Mouse (Mus musculus) neural tube, embryonic 11.5 days (tissue): ENCODE measurements around the gene Tep1. TPM values are rescaled to one million over a fixed set of nuclear protein-coding genes. Genes with fewer than 3 reads are reported as not detected.
A peak's percentile ranks its signal among the peaks of the same experiment; 100 is the strongest.
"Not testable (repeated sequence)": the region's sequence is repeated elsewhere in the genome, so short reads cannot be mapped to it uniquely, and the experiment has no call there.

Source experiments
- ATAC-seq: fragments of 200-750 bp; cut with Nextera tagmentation; 2 replicates; pipeline ENCODE4 v1.8.0; 2017; ENCODE audit warnings: moderate number of reproducible peaks, mild to moderate bottlenecking, moderate TSS enrichment, moderate library complexity; ENCODE audit not compliant: insufficient read depth, low FRiP score, low TSS enrichment
- DNase-seq: peaks from one replicate; pipeline ENCODE4 v3.0.0-alpha.2; 2015; ENCODE audit warnings: low spot score
- H3K27ac ChIP-seq: fragments of 300-500 bp; sonication (generic); 2 replicates; pipeline ENCODE4 v1.5.1; 2014; ENCODE audit warnings: low read depth, mild to moderate bottlenecking, low read length
- H3K27me3 ChIP-seq: fragments of 300-500 bp; sonication (generic); 2 replicates; pipeline ENCODE4 v1.6.1; 2014; ENCODE audit warnings: mild to moderate bottlenecking, low read length, mixed read lengths; ENCODE audit not compliant: control insufficient read depth, insufficient read depth
- H3K36me3 ChIP-seq: fragments of 300-500 bp; sonication (generic); 2 replicates; pipeline ENCODE4 v1.6.1; 2014; ENCODE audit warnings: mild to moderate bottlenecking, low read length, moderate library complexity, mixed read lengths; ENCODE audit not compliant: control insufficient read depth, insufficient read depth
- H3K4me1 ChIP-seq: fragments of 300-500 bp; sonication (generic); 2 replicates; pipeline ENCODE4 v1.6.1; 2014; ENCODE audit warnings: low read length, mixed read lengths; ENCODE audit not compliant: control insufficient read depth, insufficient read depth
- H3K4me2 ChIP-seq: fragments of 300-500 bp; sonication (generic); 2 replicates; pipeline ENCODE4 v1.6.1; 2014; ENCODE audit warnings: low read depth, mild to moderate bottlenecking, moderate library complexity
- H3K4me3 ChIP-seq: fragments of 300-500 bp; sonication (generic); 2 replicates; pipeline ENCODE4 v1.5.1; 2014; ENCODE audit warnings: low read depth, low read length
- H3K9ac ChIP-seq: fragments of 300-500 bp; sonication (generic); 2 replicates; pipeline ENCODE4 v1.6.1; 2014; ENCODE audit warnings: mild to moderate bottlenecking, low read length
- H3K9me3 ChIP-seq: fragments of 300-500 bp; sonication (generic); 2 replicates; pipeline ENCODE4 v1.6.1; 2016; ENCODE audit warnings: low read length; ENCODE audit not compliant: control insufficient read depth
- WGBS: fragments of 180-500 bp; shearing (Covaris S2); extraction: QIAGEN DNeasy Blood & Tissue Kit; methylation state at CpG from one replicate; pipeline ENCODE4 v1.1.7; 2014; 5-methylcytosine and 5-hydroxymethylcytosine counted together
- polyA plus RNA-seq: library from polyadenylated mRNA; unstranded; fragments of >200 nt; fragmentation: Nextera tagmentation; extraction: Ambion mirVana; gene quantifications from 2 replicates; pipeline ENCODE4 v1.2.1, GENCODE M21; 2014

Tep1 gene
- 4.9 TPM in 2 replicates for polyA plus RNA-seq

GRCm38 (mm10) chr14:50869889-50870804 lies at the start of gene Tep1:
Gene Tep1, minus strand, starts transcription at chr14:50870560.
- whole genome bisulfite sequencing, result 6% methylated on average over 32 of the region's 32 CpGs
- DNase-seq, result peak; percentile 82
- H3K27ac ChIP-seq, result 0 out of 2 replicates have a peak within 1 kb of the TSS, but pooled peaks have one; percentile 34

DNA sequence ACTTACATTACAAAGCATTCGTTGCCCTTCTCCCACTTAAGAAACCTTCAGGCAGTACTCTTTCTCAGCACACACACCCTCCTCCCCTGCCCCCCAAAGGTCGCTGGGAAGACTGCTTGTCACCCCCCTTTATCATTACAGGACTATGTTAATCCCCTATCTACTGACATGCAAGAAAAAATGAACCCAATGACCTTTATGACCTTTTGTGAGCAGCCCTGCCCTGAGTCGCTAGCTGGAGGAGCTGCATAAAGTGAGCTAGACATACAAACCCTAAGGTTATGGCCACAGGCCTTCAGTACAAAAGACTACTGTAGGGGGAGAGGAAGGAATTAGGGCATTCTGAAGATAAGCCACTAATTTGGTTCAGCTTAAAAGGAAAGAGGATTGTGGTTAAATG lies 41.0 kb upstream of the Tep1 start:
- no peak overlapping the region for H3K9ac ChIP-seq
- no peak for ATAC-seq
- H3K9me3 ChIP-seq, result no peaks in the 10 kb centered on the region
- H3K4me2 ChIP-seq, result no peak overlapping the region
- no peak for DNase-seq
- WGBS, result 64% methylated on average over 3 of the region's 3 CpGs
- no peaks in the 10 kb centered on the region for H3K4me1 ChIP-seq
- no peak overlapping the region for H3K4me3 ChIP-seq
- H3K27ac ChIP-seq, result no peak overlapping the region
- H3K27me3 ChIP-seq, result no peaks in the 10 kb centered on the region
- peaks cover 3% of the 10 kb centered on the region for H3K36me3 ChIP-seq

More at GRCm38 (mm10) chr14:50869889-50870804, at the start of gene Tep1:
- no peaks in the 10 kb centered on the region for H3K4me1 ChIP-seq
- peak within 1 kb of the TSS; percentile 70 for H3K4me2 ChIP-seq
- peak within 1 kb of the TSS; percentile 53 for H3K4me3 ChIP-seq
- ATAC-seq, result peak; percentile 82
- H3K36me3 ChIP-seq, result no peaks in the 10 kb centered on the region
- no peaks in the 10 kb centered on the region for H3K27me3 ChIP-seq
- H3K9ac ChIP-seq, result peak within 1 kb of the TSS; percentile 72
- H3K9me3 ChIP-seq, result no peaks in the 10 kb centered on the region

GRCm38 (mm10) chr14:50908126-50908525 lies 37.8 kb upstream of the Tep1 start:
- no peak for ATAC-seq

GRCm38 (mm10) chr14:50905327-50905726 lies 35.0 kb upstream of the Tep1 start:
- not testable (repeated sequence) for H3K9ac ChIP-seq, H3K27ac ChIP-seq, H3K4me3 ChIP-seq, H3K9me3 ChIP-seq, DNase-seq, ATAC-seq, H3K27me3 ChIP-seq, H3K36me3 ChIP-seq, H3K4me1 ChIP-seq, H3K4me2 ChIP-seq

More at GRCm38 (mm10) chr14:50908126-50908525, 37.8 kb upstream of the Tep1 start:
- WGBS, result 74% methylated on average over 4 of the region's 4 CpGs
- DNase-seq, result no peak
- Histone ChIP-seq H3K9me3 (no peaks in the 10 kb centered on the region), H3K27ac (no peak overlapping the region), H3K4me1 (no peaks in the 10 kb centered on the region), H3K4me3 (no peak overlapping the region), H3K27me3 (no peaks in the 10 kb centered on the region), H3K4me2 (no peak overlapping the region), H3K9ac (no peak overlapping the region), H3K36me3 (peaks cover 2% of the 10 kb centered on the region; the same call in 1 of the 2 replicates)

- H3K4me2 ChIP-seq, result no peak overlapping the region
- DNase-seq, result no peak
- no peaks in the 10 kb centered on the region for H3K27me3 ChIP-seq
- no peak overlapping the region for H3K4me3 ChIP-seq
- 81% methylated on average over 4 of the region's 4 CpGs for WGBS
- H3K36me3 ChIP-seq, result no peaks in the 10 kb centered on the region
- H3K27ac ChIP-seq, result no peak overlapping the region
- H3K4me1 ChIP-seq, result no peaks in the 10 kb centered on the region
- no peak overlapping the region for H3K9ac ChIP-seq
- ATAC-seq, result no peak
- H3K9me3 ChIP-seq, result no peaks in the 10 kb centered on the region
These were observed 34.4 kb upstream of the Tep1 start for GRCm38 (mm10) chr14:50904828-50905129.

DNA sequence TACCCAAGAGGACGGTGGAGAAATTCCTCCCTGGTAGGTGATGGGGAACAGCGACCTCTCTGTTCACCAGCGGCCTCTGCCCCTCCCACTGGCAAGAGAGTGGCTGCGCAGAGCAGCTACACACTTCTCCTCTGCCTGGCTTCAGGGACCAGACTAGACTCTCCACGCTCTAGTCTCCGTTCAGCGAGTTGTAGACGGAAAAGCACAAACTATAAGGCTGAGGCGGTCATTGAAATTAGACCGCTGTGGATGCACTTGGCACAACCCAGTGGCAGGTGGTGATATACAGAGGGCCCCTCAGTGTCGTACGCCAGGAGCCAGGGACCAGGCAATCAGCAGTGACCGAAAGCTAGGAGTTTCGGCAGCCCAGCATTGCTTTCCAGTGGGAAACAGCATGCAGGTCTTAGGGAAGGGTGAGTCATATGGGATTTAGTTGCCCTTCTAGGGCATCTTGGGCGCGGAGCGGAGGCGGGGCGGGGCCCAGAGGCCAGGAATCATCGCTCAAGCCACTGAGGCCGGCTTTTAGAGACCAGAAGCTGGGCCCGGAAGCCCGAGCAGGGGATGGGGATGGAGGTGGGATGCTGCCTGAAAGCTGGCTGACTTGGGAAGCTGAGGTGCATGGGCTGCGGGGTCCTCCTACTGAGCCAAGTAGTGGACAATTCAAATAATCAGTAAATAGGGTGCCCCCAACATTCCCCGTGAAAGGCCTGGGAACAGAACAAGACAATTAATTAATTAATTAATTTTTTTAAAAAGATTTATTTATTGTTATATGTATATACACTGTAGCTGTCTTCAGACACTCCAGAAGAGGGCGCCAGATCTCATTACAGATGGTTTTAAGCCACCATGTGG lies 33.8 kb upstream of the Tep1 start:
- no peak overlapping the region for H3K27ac ChIP-seq
- no peaks in the 10 kb centered on the region for H3K9me3 ChIP-seq
- 3% methylated on average over 26 of the region's 26 CpGs for WGBS
- peak overlapping the region; percentile 32 for H3K4me3 ChIP-seq
- H3K4me2 ChIP-seq, result peak overlapping the region; percentile 63
- no peaks in the 10 kb centered on the region for H3K36me3 ChIP-seq
- no peaks in the 10 kb centered on the region for H3K4me1 ChIP-seq
- H3K27me3 ChIP-seq, result no peaks in the 10 kb centered on the region
- DNase-seq (peak; percentile 71), ATAC-seq (peak; percentile 78)
- peak overlapping the region; percentile 16 for H3K9ac ChIP-seq

GRCm38 (mm10) chr14:50897992-50898391 lies 27.6 kb upstream of the Tep1 start:
- not testable (repeated sequence) for H3K27me3 ChIP-seq, H3K4me1 ChIP-seq, H3K4me3 ChIP-seq, H3K27ac ChIP-seq, H3K4me2 ChIP-seq, DNase-seq, ATAC-seq, H3K9ac ChIP-seq, H3K36me3 ChIP-seq, H3K9me3 ChIP-seq
- WGBS, result 94% methylated on average over 2 of the region's 2 CpGs

- 0 out of 2 replicates have a peak, but pooled peaks cover 2% of the 10 kb centered on the region for H3K27me3 ChIP-seq
These were observed 27.0 kb upstream of the Tep1 start, which contains the start of gene Klhl33 for GRCm38 (mm10) chr14:50897374-50897765. Gene Klhl33, minus strand, starts transcription at chr14:50897507.

More at GRCm38 (mm10) chr14:50897374-50897765, 27.0 kb upstream of the Tep1 start, which contains the start of gene Klhl33:
- ATAC-seq (no peak), DNase-seq (no peak)
- Histone ChIP-seq H3K4me3 (peak within 1 kb of the TSS; percentile 43), H3K27ac (no peak within 1 kb of the TSS), H3K4me2 (peak within 1 kb of the TSS; percentile 83), H3K4me1 (peaks cover 5% of the 10 kb centered on the region; the same call in 1 of the 2 replicates), H3K9ac (peak within 1 kb of the TSS; percentile 61), H3K9me3 (no peaks in the 10 kb centered on the region), H3K36me3 (no peaks in the 10 kb centered on the region)
- 48% methylated on average over 7 of the region's 7 CpGs for WGBS
